Mouse (Mus musculus): ENCODE data around the gene C1qtnf5. TPM values are rescaled to one million over a fixed set of nuclear protein-coding genes. Genes with fewer than 3 reads are reported as not detected.
"Not testable (repeated sequence)": the region's sequence is repeated elsewhere in the genome, so short reads cannot be mapped to it uniquely, and the experiment has no call there.

The C1qtnf5 gene
- total RNA-seq, 4 experiments from 2014 or later = 1.6 to 4.2 (median 3.0) TPM

GRCm38 (mm10) chr9:44104881-44105280 is 2.2 kb upstream of the C1qtnf5 start:
- DNase-seq (ENCODE audit: low spot score in 2 of 2) = peak in 1 of 2 experiments; percentile 53

DNA sequence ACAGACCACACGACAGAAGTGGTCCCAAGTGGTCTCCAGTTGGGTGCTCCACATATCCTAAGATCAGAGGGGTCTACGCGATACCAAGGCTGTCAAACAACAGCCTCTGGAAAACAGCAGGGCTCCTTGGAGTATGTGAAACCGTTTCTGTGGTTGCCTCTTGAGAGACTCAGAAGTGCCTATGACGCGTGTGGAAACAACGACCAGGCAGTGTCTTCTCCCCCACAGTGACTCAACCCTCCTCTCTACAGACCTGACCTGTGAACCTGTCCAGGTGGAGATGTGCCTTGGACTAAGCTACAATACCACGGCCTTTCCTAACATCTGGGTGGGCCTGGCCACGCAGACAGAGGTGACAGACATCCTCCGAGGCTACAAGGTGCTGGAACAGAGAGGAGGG is 1.3 kb upstream of the C1qtnf5 start:
- no peak for DNase-seq (ENCODE audit: low spot score in 2 of 2)

GRCm38 (mm10) chr9:44106182-44106581 is 863 bp upstream of the C1qtnf5 start:
- DNase-seq (ENCODE audit: low spot score in 2 of 2) = no peak

- DNase-seq (ENCODE audit: low spot score in 2 of 2) = no peak
These were observed 449 bp upstream of the C1qtnf5 start for GRCm38 (mm10) chr9:44106596-44106995.

DNA sequence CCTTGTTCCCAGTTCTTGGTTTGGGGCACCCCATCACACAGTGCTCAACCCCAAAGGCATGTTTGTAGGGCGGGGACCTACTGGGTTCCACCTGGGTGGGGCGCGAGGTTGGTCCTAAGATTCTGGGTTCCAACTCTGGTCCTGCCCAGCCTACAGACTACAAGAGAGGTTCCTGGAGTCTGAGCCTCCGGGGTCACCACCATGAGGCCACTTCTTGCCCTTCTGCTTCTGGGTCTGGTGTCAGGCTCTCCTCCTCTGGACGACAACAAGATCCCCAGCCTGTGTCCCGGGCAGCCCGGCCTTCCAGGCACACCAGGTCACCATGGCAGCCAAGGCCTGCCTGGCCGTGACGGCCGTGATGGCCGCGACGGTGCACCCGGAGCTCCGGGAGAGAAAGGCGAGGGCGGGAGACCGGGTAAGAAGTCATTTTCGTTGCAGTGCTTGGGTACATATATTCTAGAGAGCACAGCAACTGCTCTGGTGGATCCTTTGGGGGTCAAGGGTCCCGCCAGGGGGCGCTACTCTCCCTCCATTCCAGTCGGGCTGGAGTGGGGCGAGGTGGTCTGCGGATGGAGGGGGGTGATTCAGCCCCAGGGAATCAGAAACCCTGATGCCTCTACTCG is 623 bp downstream of the C1qtnf5 start:
- peak in 1 of 2 experiments; percentile 45 for DNase-seq (ENCODE audit: low spot score in 2 of 2)

- no peak for DNase-seq (ENCODE audit: low spot score in 2 of 2)
These were observed 1.4 kb downstream of the C1qtnf5 start for GRCm38 (mm10) chr9:44108269-44109055.

GRCm38 (mm10) chr9:44109360-44110095 is 2.5 kb downstream of the C1qtnf5 start:
- peak; percentile 60 to 66 for DNase-seq (ENCODE audit: low spot score in 2 of 2)

DNA sequence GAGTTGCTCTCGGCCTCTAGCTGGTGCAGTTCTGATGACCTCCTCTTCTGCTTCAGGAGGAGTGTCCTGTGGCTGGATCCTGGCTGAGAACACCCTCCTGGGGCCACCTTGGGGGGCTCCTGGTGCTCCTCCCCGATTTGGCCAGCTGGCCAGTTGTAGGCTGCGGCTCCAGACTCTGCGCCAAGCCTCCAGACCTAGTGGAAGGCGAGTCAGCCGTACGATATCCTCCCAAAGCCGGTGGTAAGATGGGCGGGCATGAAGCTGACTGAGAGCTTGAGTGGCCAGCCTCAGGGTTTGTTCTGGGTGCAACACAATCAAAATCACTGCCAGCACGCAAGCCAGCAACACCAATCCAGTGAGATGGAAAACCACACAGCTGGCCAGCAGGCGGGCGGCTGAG is 4.9 kb downstream of the C1qtnf5 start:
- DNase-seq (ENCODE audit: low spot score in 2 of 2) = not testable (repeated sequence)

GRCm38 (mm10) chr9:44113105-44113789 is 6.2 kb downstream of the C1qtnf5 start, which contains the start of the genes Gm49380 and Rnf26:
TSS of gene Gm49380 (minus strand) at chr9:44113500.
TSS of gene Rnf26 (minus strand) at chr9:44113517.
- DNase-seq (ENCODE audit: low spot score in 2 of 2) = peak; percentile 91 to 93

GRCm38 (mm10) chr9:44114453-44114852 is 7.4 kb downstream of the C1qtnf5 start:
- no peak for DNase-seq (ENCODE audit: low spot score in 2 of 2)

DNA sequence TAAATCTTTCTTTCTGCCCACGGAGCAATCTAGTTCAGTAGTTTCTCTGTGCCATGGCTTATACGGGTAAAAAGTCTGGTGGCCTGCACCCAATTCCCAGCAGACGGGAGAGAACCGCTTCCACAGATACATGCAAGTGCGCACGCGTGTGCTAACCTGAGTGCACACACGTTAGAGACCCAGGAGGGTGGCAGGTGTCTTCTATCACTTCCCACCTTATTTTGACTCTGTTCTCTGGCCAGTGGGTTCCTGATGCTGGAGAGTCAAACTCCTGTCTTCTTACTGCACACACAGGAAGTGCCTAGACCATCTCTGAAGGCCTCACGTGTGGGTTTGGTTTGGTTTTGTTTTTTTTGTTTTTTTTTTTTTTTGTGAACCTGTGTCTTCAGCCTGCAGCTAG is 8.6 kb downstream of the C1qtnf5 start:
- DNase-seq (ENCODE audit: low spot score in 2 of 2) = no peak

- no peak for DNase-seq (ENCODE audit: low spot score in 2 of 2)
These were observed 9.1 kb downstream of the C1qtnf5 start for GRCm38 (mm10) chr9:44116182-44116581.

- DNase-seq (ENCODE audit: low spot score in 2 of 2) = no peak
These were observed 12.0 kb downstream of the C1qtnf5 start for GRCm38 (mm10) chr9:44119011-44119410.

GRCm38 (mm10) chr9:44119948-44120465 is 13.0 kb downstream of the C1qtnf5 start:
- DNase-seq (ENCODE audit: low spot score in 2 of 2) = no peak

GRCm38 (mm10) chr9:44124317-44124716 is 17.3 kb downstream of the C1qtnf5 start:
- DNase-seq (ENCODE audit: low spot score in 2 of 2) = no peak

DNA sequence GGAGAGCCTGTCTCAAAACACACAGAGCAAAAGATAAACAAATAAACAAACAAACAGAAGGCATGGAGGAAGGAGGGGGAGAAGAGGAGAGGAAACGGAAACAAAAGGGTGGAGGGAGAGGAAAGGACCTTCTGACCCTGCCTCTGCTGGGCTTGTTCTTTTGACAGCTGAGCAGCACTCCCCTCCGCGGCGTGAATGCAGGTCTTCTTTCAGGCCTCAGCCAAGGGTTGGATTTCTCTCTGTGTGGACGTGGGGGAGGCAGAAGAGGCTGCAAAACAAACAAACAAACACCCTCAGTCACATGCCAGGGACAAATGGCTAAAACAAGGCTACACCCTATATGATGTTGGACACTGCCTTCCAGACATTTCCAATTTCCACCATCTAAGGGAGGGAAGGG is 18.0 kb downstream of the C1qtnf5 start:
- no peak for DNase-seq (ENCODE audit: low spot score in 2 of 2)

GRCm38 (mm10) chr9:44125546-44126428 is 18.7 kb downstream of the C1qtnf5 start:
- peak; percentile 79 to 81 for DNase-seq (ENCODE audit: low spot score in 2 of 2)

- DNase-seq (ENCODE audit: low spot score in 2 of 2) = no peak
These were observed 19.7 kb downstream of the C1qtnf5 start for GRCm38 (mm10) chr9:44126746-44127145.

GRCm38 (mm10) chr9:44127351-44127801 is 20.3 kb downstream of the C1qtnf5 start:
- no peak for DNase-seq (ENCODE audit: low spot score in 2 of 2)

DNA sequence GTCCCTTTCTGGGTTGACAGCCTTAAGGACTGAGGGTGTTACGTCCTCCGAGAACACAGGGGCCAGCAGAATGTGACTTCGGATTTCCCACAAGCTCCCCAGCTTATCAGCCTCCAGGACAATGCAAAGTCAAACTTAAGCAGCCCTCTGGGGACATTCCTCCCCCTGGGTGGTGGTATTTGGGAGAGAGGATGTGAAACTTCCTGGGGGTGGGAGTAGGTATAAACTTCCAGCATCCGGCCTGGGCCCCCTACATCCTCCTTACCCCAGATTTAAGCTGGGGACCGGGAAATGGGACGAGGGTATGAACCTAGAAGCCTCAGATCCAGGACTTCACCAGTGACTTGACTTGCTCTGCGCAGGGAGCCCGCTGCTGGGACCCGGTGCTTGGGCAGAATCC is 22.6 kb downstream of the C1qtnf5 start:
- no peak for DNase-seq (ENCODE audit: low spot score in 2 of 2)

Data from gastrocnemius, adult 8-10 months (tissue).